Mouse (Mus musculus) testis, adult 2 months (tissue): Measurements from ENCODE around the gene Coch.

ENCODE experiments used
- CTCF ChIP-seq: fragments of 200-500 bp; IDR thresholded peaks from 2 replicates; pipeline ENCODE4 v1.5.1; 2012; ENCODE audit warnings: low read depth, mild to moderate bottlenecking, inconsistent platforms, low read length, moderate library complexity; ENCODE audit not compliant: control insufficient read depth, insufficient read depth, insufficient replicate concordance
- POLR2A ChIP-seq: fragments of 200-500 bp; IDR thresholded peaks from 2 replicates; pipeline ENCODE4 v1.6.1; 2012; ENCODE audit warnings: low read depth, mild to moderate bottlenecking, inconsistent platforms, low read length, moderate library complexity; ENCODE audit not compliant: control insufficient read depth

- TF ChIP-seq POLR2A = no peak
- TF ChIP-seq CTCF = no peak
Measured at GRCm38 (mm10) chr12:51641871-51642270, 48.7 kb downstream of the Coch start.
